Mouse (Mus musculus) neural tube, embryonic 12.5 days (tissue): ENCODE measurements around the gene Rab1b. TPM values are rescaled to one million over a fixed set of nuclear protein-coding genes. Genes with fewer than 3 reads are reported as not detected.

Experiments
- ATAC-seq: fragments of 200-750 bp; cut with Nextera tagmentation; 2 replicates; pipeline ENCODE4 v1.8.0; 2017; ENCODE audit warnings: low read depth, mild to moderate bottlenecking, moderate TSS enrichment, moderate library complexity; ENCODE audit not compliant: low FRiP score
- H3K27ac ChIP-seq: fragments of 300-500 bp; sonication (generic); 2 replicates; pipeline ENCODE4 v1.5.1; 2016
- H3K27me3 ChIP-seq: fragments of 300-500 bp; sonication (generic); replicated peaks from 2 replicates; pipeline ENCODE4 v1.6.1; 2016; ENCODE audit warnings: mild to moderate bottlenecking
- H3K36me3 ChIP-seq: fragments of 300-500 bp; sonication (generic); 2 replicates; pipeline ENCODE4 v1.6.1; 2016; ENCODE audit warnings: mild to moderate bottlenecking
- H3K4me1 ChIP-seq: fragments of 300-500 bp; sonication (generic); 2 replicates; pipeline ENCODE4 v1.6.1; 2016
- H3K4me2 ChIP-seq: fragments of 300-500 bp; sonication (generic); replicated peaks from 2 replicates; pipeline ENCODE4 v1.6.1; 2016; ENCODE audit warnings: mild to moderate bottlenecking
- H3K4me3 ChIP-seq: fragments of 300-500 bp; sonication (generic); 2 replicates; pipeline ENCODE4 v1.5.1; 2016
- H3K9ac ChIP-seq: fragments of 300-500 bp; sonication (generic); 2 replicates; pipeline ENCODE4 v1.6.1; 2016; ENCODE audit warnings: mild to moderate bottlenecking
- H3K9me3 ChIP-seq: fragments of 300-500 bp; sonication (generic); 2 replicates; pipeline ENCODE4 v1.6.1; 2016; ENCODE audit warnings: mild to moderate bottlenecking
- WGBS: fragments of 180-500 bp; shearing (Covaris S2); methylation state at CpG from one replicate; pipeline ENCODE4 v1.1.7; 2016; 5-methylcytosine and 5-hydroxymethylcytosine counted together
- polyA plus RNA-seq: library from polyadenylated mRNA; unstranded; fragments of >200 nt; fragmentation: Nextera tagmentation; extraction: Ambion mirVana; gene quantifications from 2 replicates; pipeline ENCODE4 v1.2.1, GENCODE M21; 2016

Rab1b gene
- polyA plus RNA-seq, 1 experiment from 2014 or later: 245 TPM

- H3K4me1 ChIP-seq: peaks cover 18% of the 10 kb centered on the region
- peak; percentile 87 for ATAC-seq
- WGBS: under 1% methylated on average over 83 of the region's 83 CpGs
- no peaks in the 10 kb centered on the region for H3K9me3 ChIP-seq
- peaks cover 13% of the 10 kb centered on the region for H3K36me3 ChIP-seq
- H3K4me2 ChIP-seq: peak overlapping the region; percentile 91
- peak overlapping the region; percentile 71 for H3K4me3 ChIP-seq
- peak overlapping the region; percentile 71 for H3K27ac ChIP-seq
- peak overlapping the region; percentile 87 for H3K9ac ChIP-seq
- H3K27me3 ChIP-seq: no peaks in the 10 kb centered on the region
Measured at GRCm38 (mm10) chr19:5117494-5118383, 10.9 kb upstream of the Rab1b start.

GRCm38 (mm10) chr19:5113783-5114182 lies 6.9 kb upstream of the Rab1b start:
- Histone ChIP-seq H3K9ac (no peak overlapping the region; the same call in 1 of the 2 replicates), H3K4me2 (no peak overlapping the region), H3K4me3 (no peak overlapping the region), H3K4me1 (peaks cover 13% of the 10 kb centered on the region), H3K36me3 (peaks cover 53% of the 10 kb centered on the region), H3K9me3 (no peaks in the 10 kb centered on the region), H3K27me3 (no peaks in the 10 kb centered on the region), H3K27ac (no peak overlapping the region)
- WGBS: 90% methylated on average over 7 of the region's 7 CpGs
- ATAC-seq: no peak

GRCm38 (mm10) chr19:5109659-5110453 lies 3.0 kb upstream of the Rab1b start:
- no peak overlapping the region for H3K4me2 ChIP-seq
- peaks cover 10% of the 10 kb centered on the region for H3K4me1 ChIP-seq
- H3K4me3 ChIP-seq: no peak overlapping the region
- no peaks in the 10 kb centered on the region for H3K9me3 ChIP-seq
- H3K27ac ChIP-seq: no peak overlapping the region
- no peak for ATAC-seq
- H3K27me3 ChIP-seq: no peaks in the 10 kb centered on the region
- H3K36me3 ChIP-seq: peaks cover 71% of the 10 kb centered on the region
- H3K9ac ChIP-seq: no peak overlapping the region
- WGBS: 74% methylated on average over 19 of the region's 19 CpGs

- Histone ChIP-seq H3K9me3 (no peaks in the 10 kb centered on the region), H3K9ac (no peak overlapping the region), H3K4me2 (no peak overlapping the region), H3K27me3 (no peaks in the 10 kb centered on the region), H3K4me1 (peaks cover 10% of the 10 kb centered on the region), H3K4me3 (no peak overlapping the region), H3K36me3 (peaks cover 78% of the 10 kb centered on the region), H3K27ac (no peak overlapping the region)
- WGBS: 67% methylated on average over 4 of the region's 4 CpGs
- no peak for ATAC-seq
Measured at GRCm38 (mm10) chr19:5108702-5109101, 1.8 kb upstream of the Rab1b start.

GRCm38 (mm10) chr19:5108271-5108575 lies 1.4 kb upstream of the Rab1b start:
- no peak overlapping the region for H3K4me3 ChIP-seq
- no peak overlapping the region; the same call in 1 of the 2 replicates for H3K9ac ChIP-seq
- no peaks in the 10 kb centered on the region for H3K27me3 ChIP-seq
- no peak for ATAC-seq
- 28% methylated on average over 5 of the region's 5 CpGs for WGBS
- no peaks in the 10 kb centered on the region for H3K9me3 ChIP-seq
- peaks cover 78% of the 10 kb centered on the region for H3K36me3 ChIP-seq
- H3K4me2 ChIP-seq: no peak overlapping the region
- H3K27ac ChIP-seq: no peak overlapping the region
- H3K4me1 ChIP-seq: peaks cover 10% of the 10 kb centered on the region

- no peak for ATAC-seq
- H3K4me2 ChIP-seq: no peak overlapping the region
- no peaks in the 10 kb centered on the region for H3K27me3 ChIP-seq
- no peaks in the 10 kb centered on the region for H3K9me3 ChIP-seq
- peaks cover 10% of the 10 kb centered on the region for H3K4me1 ChIP-seq
- H3K4me3 ChIP-seq: no peak overlapping the region
- no peak overlapping the region; the same call in 1 of the 2 replicates for H3K9ac ChIP-seq
- 72% methylated on average over 18 of the region's 18 CpGs for WGBS
- H3K27ac ChIP-seq: no peak overlapping the region
- peaks cover 79% of the 10 kb centered on the region for H3K36me3 ChIP-seq
Measured at GRCm38 (mm10) chr19:5107556-5108270, 841 bp upstream of the Rab1b start.

- no peaks in the 10 kb centered on the region for H3K9me3 ChIP-seq
- H3K4me3 ChIP-seq: peak overlapping the region; percentile 65
- H3K4me2 ChIP-seq: peak overlapping the region; percentile 78
- no peaks in the 10 kb centered on the region for H3K27me3 ChIP-seq
- ATAC-seq: 0 out of 2 replicates have a peak, but pooled peaks have one; percentile 11
- H3K36me3 ChIP-seq: peaks cover 79% of the 10 kb centered on the region
- no peak overlapping the region for H3K27ac ChIP-seq
- 31% methylated on average over 9 of the region's 9 CpGs for WGBS
- peaks cover 10% of the 10 kb centered on the region for H3K4me1 ChIP-seq
- H3K9ac ChIP-seq: peak overlapping the region; percentile 80
Measured at GRCm38 (mm10) chr19:5106074-5106473, 798 bp downstream of the Rab1b start.

GRCm38 (mm10) chr19:5098363-5099143 lies 8.3 kb downstream of the Rab1b start, which contains the start of gene Cnih2:
TSS of gene Cnih2 (minus strand) at chr19:5098521.
- Histone ChIP-seq H3K9me3 (no peaks in the 10 kb centered on the region), H3K4me3 (peak within 1 kb of the TSS; percentile 74), H3K36me3 (peaks cover 50% of the 10 kb centered on the region), H3K4me2 (peak within 1 kb of the TSS; percentile 97), H3K27ac (peak within 1 kb of the TSS; percentile 72), H3K4me1 (peaks cover 62% of the 10 kb centered on the region), H3K9ac (peak within 1 kb of the TSS; percentile 96), H3K27me3 (no peaks in the 10 kb centered on the region)
- 2% methylated on average over 41 of the region's 48 CpGs for WGBS
- ATAC-seq: peak; percentile 37

GRCm38 (mm10) chr19:5097521-5098362 lies 9.1 kb downstream of the Rab1b start:
- Histone ChIP-seq H3K9me3 (no peaks in the 10 kb centered on the region), H3K9ac (peak overlapping the region; percentile 96), H3K27ac (peak overlapping the region; percentile 72), H3K4me3 (peak overlapping the region; percentile 74), H3K27me3 (no peaks in the 10 kb centered on the region), H3K4me1 (peaks cover 66% of the 10 kb centered on the region), H3K4me2 (peak overlapping the region; percentile 97), H3K36me3 (peaks cover 50% of the 10 kb centered on the region)
- no peak for ATAC-seq
- 3% methylated on average over 29 of the region's 31 CpGs for WGBS

GRCm38 (mm10) chr19:5095887-5096474 lies 10.9 kb downstream of the Rab1b start:
- Histone ChIP-seq H3K4me3 (peak overlapping the region; percentile 74), H3K4me2 (peak overlapping the region; percentile 97), H3K27me3 (no peaks in the 10 kb centered on the region), H3K9ac (peak overlapping the region; percentile 96), H3K27ac (0 out of 2 replicates have a peak overlapping the region, but pooled peaks have one; percentile 7), H3K36me3 (peaks cover 50% of the 10 kb centered on the region), H3K4me1 (peaks cover 70% of the 10 kb centered on the region), H3K9me3 (no peaks in the 10 kb centered on the region)
- 11% methylated on average over 9 of the region's 9 CpGs for WGBS
- ATAC-seq: no peak
